Mouse (Mus musculus) yolk sac, embryonic 10.5 days (tissue): ENCODE results near the gene Lrrtm3.

Experiments
- DNase-seq: peaks from one replicate; pipeline ENCODE4 v3.0.0-alpha.2; 2017; ENCODE audit warnings: low spot score

Gene Lrrtm3

GRCm38 (mm10) chr10:63894612-63895011, 195.5 kb downstream of the Lrrtm3 start:
- DNase-seq, result no peak

GRCm38 (mm10) chr10:63886449-63887088, 203.5 kb downstream of the Lrrtm3 start:
- peak; percentile 1 for DNase-seq

- DNase-seq, result no peak
Measured at GRCm38 (mm10) chr10:63880462-63880903, 209.6 kb downstream of the Lrrtm3 start.
